Mouse (Mus musculus) heart, postnatal 0 days (tissue): Measurements from ENCODE around the gene Gm37240.

Experiments
- CTCF ChIP-seq: IDR thresholded peaks from 2 replicates; pipeline ENCODE4 v1.5.1; 2016; ENCODE audit warnings: antibody characterized with exemption, control low read depth, low read depth
- EP300 ChIP-seq: IDR thresholded peaks from 2 replicates; pipeline ENCODE4 v1.6.1; 2016; ENCODE audit warnings: antibody characterized with exemption, low read depth

GRCm38 (mm10) chr3:85710695-85711094 is 176.6 kb downstream of the Gm37240 start:
- TF ChIP-seq CTCF (no peak), EP300 (no peak)
